Mouse (Mus musculus) ES-Bruce4 (cell line): ENCODE results near the gene Siah2. TPM values are rescaled to one million over a fixed set of nuclear protein-coding genes. Genes with fewer than 3 reads are reported as not detected.

Source experiments
- H3K27ac ChIP-seq: 2 replicates; pipeline ENCODE4 v1.5.1; 2012; ENCODE audit warnings: low read length, inconsistent platforms; ENCODE audit not compliant: insufficient read depth
- H3K27me3 ChIP-seq: 2 replicates; pipeline ENCODE4 v1.6.1; 2012; ENCODE audit warnings: mild to moderate bottlenecking, low read length, inconsistent platforms; ENCODE audit not compliant: control insufficient read depth, poor library complexity, insufficient read depth, severe bottlenecking
- H3K36me3 ChIP-seq: 2 replicates; pipeline ENCODE4 v1.6.1; 2012; ENCODE audit warnings: inconsistent platforms, mild to moderate bottlenecking, low read length, moderate library complexity; ENCODE audit not compliant: control insufficient read depth, poor library complexity, insufficient read depth, severe bottlenecking
- H3K4me1 ChIP-seq: one replicate; pipeline ENCODE4 v1.8.1; 2011; ENCODE audit warnings: low read length; ENCODE audit not compliant: control insufficient read depth, insufficient read depth
- H3K4me3 ChIP-seq: 2 replicates; pipeline ENCODE4 v1.5.1; 2011; ENCODE audit warnings: low read depth, mild to moderate bottlenecking, low read length
- H3K9ac ChIP-seq: 2 replicates; pipeline ENCODE4 v1.6.1; 2012; ENCODE audit warnings: low read depth, mild to moderate bottlenecking, inconsistent platforms; ENCODE audit not compliant: poor library complexity, severe bottlenecking
- H3K9me3 ChIP-seq: replicated peaks from 2 replicates; pipeline ENCODE4 v1.6.1; 2012; ENCODE audit warnings: mild to moderate bottlenecking, low read length, inconsistent platforms; ENCODE audit not compliant: control insufficient read depth, poor library complexity, insufficient read depth, severe bottlenecking
- CTCF ChIP-seq: IDR thresholded peaks from one replicate; pipeline ENCODE4 v1.8.1; 2011; ENCODE audit warnings: low read depth, low read length
- EP300 ChIP-seq: IDR thresholded peaks from 2 replicates; pipeline ENCODE4 v1.6.1; 2011; ENCODE audit warnings: low read depth, low read length; ENCODE audit not compliant: insufficient read depth
- POLR2A ChIP-seq: IDR thresholded peaks from one replicate; pipeline ENCODE4 v1.8.1; 2011; ENCODE audit warnings: low read length; ENCODE audit not compliant: insufficient read depth
- polyA plus RNA-seq: library from polyadenylated mRNA; stranded (reverse); fragments of >200 nt; gene quantifications from 2 replicates; pipeline ENCODE4 v1.2.4, GENCODE M21; 2011; ENCODE audit warnings: low read depth; ENCODE audit not compliant: missing spikeins, insufficient read depth, insufficient read length

Gene Siah2
- polyA plus RNA-seq, 1 experiment: 8.9 TPM

GRCm38 (mm10) chr3:58672481-58673183, 19.6 kb downstream of the Siah2 start:
- no peak overlapping the region for H3K27ac ChIP-seq
- no peaks in the 10 kb centered on the region for H3K9me3 ChIP-seq
- H3K36me3 ChIP-seq: no peaks in the 10 kb centered on the region
- peaks cover 4% of the 10 kb centered on the region for H3K4me1 ChIP-seq
- no peak overlapping the region for H3K9ac ChIP-seq
- no peak overlapping the region for H3K4me3 ChIP-seq
- H3K27me3 ChIP-seq: no peaks in the 10 kb centered on the region
- no peak for TF ChIP-seq CTCF
- TF ChIP-seq POLR2A: no peak
- TF ChIP-seq EP300: peak; percentile 66; the same call in 1 of the 2 replicates

GRCm38 (mm10) chr3:58671616-58672250, 20.5 kb downstream of the Siah2 start:
- Histone ChIP-seq H3K36me3 (no peaks in the 10 kb centered on the region), H3K4me1 (peaks cover 4% of the 10 kb centered on the region), H3K27me3 (no peaks in the 10 kb centered on the region), H3K9me3 (no peaks in the 10 kb centered on the region), H3K4me3 (no peak overlapping the region), H3K27ac (no peak overlapping the region), H3K9ac (no peak overlapping the region)
- no peak for TF ChIP-seq POLR2A
- TF ChIP-seq EP300: no peak
- no peak for TF ChIP-seq CTCF

GRCm38 (mm10) chr3:58663970-58664369, 28.2 kb downstream of the Siah2 start:
- no peaks in the 10 kb centered on the region for H3K4me1 ChIP-seq
- H3K36me3 ChIP-seq: no peaks in the 10 kb centered on the region
- H3K4me3 ChIP-seq: no peak overlapping the region
- no peak for TF ChIP-seq CTCF
- TF ChIP-seq EP300: no peak
- no peak for TF ChIP-seq POLR2A
- H3K27me3 ChIP-seq: no peaks in the 10 kb centered on the region
- H3K9me3 ChIP-seq: peaks cover 2% of the 10 kb centered on the region; the same call in 1 of the 2 replicates
- H3K27ac ChIP-seq: no peak overlapping the region
- H3K9ac ChIP-seq: no peak overlapping the region

- Histone ChIP-seq H3K9me3 (no peaks in the 10 kb centered on the region; the same call in 1 of the 2 replicates), H3K27me3 (no peaks in the 10 kb centered on the region), H3K4me1 (no peaks in the 10 kb centered on the region), H3K36me3 (no peaks in the 10 kb centered on the region), H3K4me3 (no peak overlapping the region), H3K9ac (no peak overlapping the region), H3K27ac (no peak overlapping the region)
- TF ChIP-seq EP300 (no peak), CTCF (no peak), POLR2A (no peak)
These were observed 31.6 kb downstream of the Siah2 start for GRCm38 (mm10) chr3:58660636-58661035.

- Histone ChIP-seq H3K27ac (no peak overlapping the region), H3K4me1 (no peaks in the 10 kb centered on the region), H3K27me3 (no peaks in the 10 kb centered on the region), H3K9me3 (no peaks in the 10 kb centered on the region; the same call in 1 of the 2 replicates), H3K9ac (no peak overlapping the region), H3K4me3 (no peak overlapping the region), H3K36me3 (no peaks in the 10 kb centered on the region)
- no peak for TF ChIP-seq POLR2A
- peak; percentile 53 for TF ChIP-seq CTCF
- TF ChIP-seq EP300: no peak
These were observed 34.8 kb downstream of the Siah2 start for GRCm38 (mm10) chr3:58657356-58657755.

- no peak overlapping the region for H3K4me3 ChIP-seq
- H3K9me3 ChIP-seq: no peaks in the 10 kb centered on the region; the same call in 1 of the 2 replicates
- H3K27me3 ChIP-seq: no peaks in the 10 kb centered on the region
- no peak overlapping the region for H3K9ac ChIP-seq
- no peaks in the 10 kb centered on the region for H3K36me3 ChIP-seq
- H3K27ac ChIP-seq: no peak overlapping the region
- no peaks in the 10 kb centered on the region for H3K4me1 ChIP-seq
- no peak for TF ChIP-seq POLR2A
- TF ChIP-seq CTCF: no peak
- TF ChIP-seq EP300: no peak
These were observed 36.7 kb downstream of the Siah2 start for GRCm38 (mm10) chr3:58655362-58656130.
